Mouse (Mus musculus) E14TG2a.4 (cell line): ENCODE data around the gene Aarsd1.

ENCODE experiments used
- CTCF ChIP-seq: conservative IDR thresholded peaks from 2 replicates; pipeline ENCODE4 v1.5.1; 2014; ENCODE audit warnings: low read length
- NANOG ChIP-seq: IDR thresholded peaks from 2 replicates; pipeline ENCODE4 v1.6.1; 2014; ENCODE audit warnings: borderline replicate concordance, low read length, mixed read lengths
- POU5F1 ChIP-seq: IDR thresholded peaks from 2 replicates; pipeline ENCODE4 v1.6.1; 2014; ENCODE audit warnings: low read length, borderline replicate concordance

DNA sequence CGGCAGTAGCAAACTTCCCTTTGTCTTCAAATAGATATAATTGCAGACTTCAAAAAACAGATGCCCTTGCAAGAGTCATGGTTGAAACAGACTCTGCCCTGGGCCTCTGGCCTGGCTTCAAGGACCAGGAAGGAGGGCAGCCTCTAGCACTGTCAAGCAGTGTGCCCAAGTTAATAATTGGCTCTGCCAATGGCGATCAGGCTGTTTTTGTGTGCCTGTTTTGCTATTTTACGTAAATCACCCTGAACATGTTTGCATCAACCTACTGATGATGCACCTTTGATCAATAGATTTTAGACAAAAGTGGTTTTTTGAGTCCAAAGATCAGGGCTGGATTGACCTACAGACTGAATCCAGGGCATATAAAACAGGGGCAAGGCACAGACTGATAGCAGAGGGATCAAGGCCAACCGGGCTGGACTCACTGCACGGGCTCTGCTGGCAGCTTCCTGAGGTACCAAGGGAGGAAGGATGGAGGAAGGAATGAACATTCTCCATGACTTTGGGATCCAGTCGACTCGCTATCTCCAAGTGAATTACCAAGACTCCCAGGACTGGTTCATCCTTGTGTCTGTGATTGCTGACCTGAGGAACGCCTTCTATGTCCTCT, 50.0 kb downstream of the Aarsd1 start, which contains the start of gene G6pc:
- TF ChIP-seq CTCF (no peak), POU5F1 (no peak), NANOG (no peak)
